Comparison of ENCODE assay signal across 19 mouse cellular contexts in genomic region chr11:115421972-115422371, GRCm38 (mm10). TPM values are rescaled to one million over a fixed set of nuclear protein-coding genes. Genes with fewer than 3 reads are reported as not detected.
DNase-seq lines count a peak whose midpoint lies in the region; ATAC-seq and TF ChIP-seq lines count a peak whose summit lies in the region.
"Had no signal": no experiment of that assay in that cellular context is flagged by ENCODE, and none has a peak within 500 bp of the region (broad histone marks: within the 10 kb centered on the region; RNA-seq: fewer than 3 reads in every experiment).

No protein-coding gene starts in this region.

- H3K4me2 ChIP-seq in hindbrain, postnatal 0 days (ENCODE audit: low read depth, low read length) = peak overlapping the region; percentile 84; the same call in 1 of the 2 replicates
- no peak overlapping the region for H3K4me2 ChIP-seq in hindbrain, embryonic 16.5 days (ENCODE audit: low read length)
- H3K4me2 ChIP-seq in neural tube, embryonic 13.5 days = no peak overlapping the region; the same call in 1 of the 2 replicates

- H3K4me3 ChIP-seq in hindbrain, postnatal 0 days (ENCODE audit: low read length) = no peak overlapping the region
- H3K4me3 ChIP-seq in hindbrain, embryonic 16.5 days (ENCODE audit: low read length) = no peak overlapping the region
- no peak overlapping the region for H3K4me3 ChIP-seq in neural tube, embryonic 13.5 days
- H3K4me3 ChIP-seq in embryonic facial prominence, embryonic 10.5 days = peak overlapping the region; percentile 97; the same call in 1 of the 2 replicates

- no peak for DNase-seq in hindbrain, postnatal 0 days (ENCODE audit: low spot score)
- DNase-seq in neural tube, embryonic 10.5 days (ENCODE audit: extremely low spot score, low spot score) = no peak
- no peak for DNase-seq in embryonic facial prominence, embryonic 10.5 days (ENCODE audit: low spot score)
- peak; percentile 42 for DNase-seq in thymus, postnatal 25 days
- no peak for DNase-seq in kidney, adult 9 months
- DNase-seq: adrenal gland, adult 8-10 months; kidney, adult 11 months; kidney, postnatal 25 days; layer of hippocampus, postnatal 36 days; retina, postnatal 1 day had no signal

- ATAC-seq in hindbrain, postnatal 0 days = no peak
- no peak for ATAC-seq in hindbrain, embryonic 16.5 days
- ATAC-seq in neural tube, embryonic 13.5 days (ENCODE audit: low read depth) = no peak

- H3K27ac ChIP-seq in hindbrain, postnatal 0 days = no peak overlapping the region
- H3K27ac ChIP-seq in hindbrain, embryonic 16.5 days (ENCODE audit: low read depth, low read length) = no peak overlapping the region
- no peak overlapping the region for H3K27ac ChIP-seq in neural tube, embryonic 13.5 days (replicated peaks)
- H3K27ac ChIP-seq in embryonic facial prominence, embryonic 10.5 days (replicated peaks) = no peak overlapping the region
- H3K27ac ChIP-seq: embryonic facial prominence, embryonic 13.5 days; forebrain, embryonic 10.5 days; lung, embryonic 15.5 days; stomach, embryonic 15.5 days had no signal

- H3K36me3 ChIP-seq in hindbrain, postnatal 0 days (ENCODE audit: insufficient read depth, low read length) = peaks cover 21% of the 10 kb centered on the region
- no peaks in the 10 kb centered on the region for H3K36me3 ChIP-seq in hindbrain, embryonic 16.5 days (ENCODE audit: control insufficient read depth, insufficient read depth, low read length)
- peaks cover 55% of the 10 kb centered on the region for H3K36me3 ChIP-seq in neural tube, embryonic 13.5 days
- peaks cover 53% of the 10 kb centered on the region for H3K36me3 ChIP-seq in embryonic facial prominence, embryonic 10.5 days (replicated peaks)

- 94% methylated on average over 16 of the region's 16 CpGs for WGBS in hindbrain, postnatal 0 days
- 93% methylated on average over 16 of the region's 16 CpGs for WGBS in hindbrain, embryonic 16.5 days
- WGBS in neural tube, embryonic 13.5 days = 92% methylated on average over 16 of the region's 16 CpGs
- 91% methylated on average over 16 of the region's 16 CpGs for WGBS in embryonic facial prominence, embryonic 10.5 days

- no peak for TF ChIP-seq CTCF in hindbrain, postnatal 0 days (IDR thresholded peaks at IDR 0.05; ENCODE audit: low read depth)

- H3K9me3 ChIP-seq in hindbrain, postnatal 0 days (ENCODE audit: low read length) = no peaks in the 10 kb centered on the region
- no peaks in the 10 kb centered on the region for H3K9me3 ChIP-seq in hindbrain, embryonic 16.5 days (ENCODE audit: control insufficient read depth, low read length)
- H3K9me3 ChIP-seq in neural tube, embryonic 13.5 days = no peaks in the 10 kb centered on the region
- H3K9me3 ChIP-seq in embryonic facial prominence, embryonic 10.5 days = no peaks in the 10 kb centered on the region
- H3K9me3 ChIP-seq: embryonic facial prominence, embryonic 13.5 days; forebrain, embryonic 10.5 days; lung, embryonic 15.5 days; stomach, embryonic 15.5 days had no signal

- H3K4me1 ChIP-seq in hindbrain, postnatal 0 days (ENCODE audit: insufficient read depth, low read length) = peaks cover 16% of the 10 kb centered on the region
- H3K4me1 ChIP-seq in hindbrain, embryonic 16.5 days (ENCODE audit: control insufficient read depth, insufficient read depth, low read depth, low read length) = peaks cover 23% of the 10 kb centered on the region
- peaks cover 40% of the 10 kb centered on the region for H3K4me1 ChIP-seq in neural tube, embryonic 13.5 days (replicated peaks)
- peaks cover 38% of the 10 kb centered on the region for H3K4me1 ChIP-seq in embryonic facial prominence, embryonic 10.5 days

- no peaks in the 10 kb centered on the region for H3K27me3 ChIP-seq in hindbrain, postnatal 0 days (ENCODE audit: insufficient read depth, low read length)
- H3K27me3 ChIP-seq in hindbrain, embryonic 16.5 days (replicated peaks; ENCODE audit: control insufficient read depth, insufficient read depth, low read length) = no peaks in the 10 kb centered on the region
- no peaks in the 10 kb centered on the region for H3K27me3 ChIP-seq in neural tube, embryonic 13.5 days
- no peaks in the 10 kb centered on the region for H3K27me3 ChIP-seq in embryonic facial prominence, embryonic 10.5 days (replicated peaks; ENCODE audit: low read depth, poor library complexity, severe bottlenecking)
- H3K27me3 ChIP-seq: embryonic facial prominence, embryonic 13.5 days; lung, embryonic 15.5 days; stomach, embryonic 15.5 days had no signal

- H3K9ac ChIP-seq in hindbrain, postnatal 0 days (replicated peaks; ENCODE audit: low read length) = no peak overlapping the region
- H3K9ac ChIP-seq in hindbrain, embryonic 16.5 days (ENCODE audit: low read depth, low read length) = no peak overlapping the region
- peak overlapping the region; percentile 45 for H3K9ac ChIP-seq in neural tube, embryonic 13.5 days
- H3K9ac ChIP-seq: lung, embryonic 15.5 days; stomach, embryonic 15.5 days had no signal

RNA-seq across cellular contexts. Expression of gene Kctd2, which starts 2.0 kb away (rescaled TPM):
- 19.0 and 21.0 TPM in 2 replicates for total RNA-seq in hindbrain, postnatal 0 days (2014; rRNA removed)
- 22.1 and 24.5 TPM in 2 replicates for polyA plus RNA-seq in hindbrain, postnatal 0 days (2015; fragmentation: Nextera tagmentation; extraction: Ambion mirVana)
- 5.7 and 10.2 TPM in 2 replicates for polyA plus RNA-seq in hindbrain, embryonic 16.5 days (2015; fragmentation: Nextera tagmentation; extraction: Ambion mirVana)
- polyA plus RNA-seq in neural tube, embryonic 13.5 days (2015; fragmentation: Nextera tagmentation; extraction: Ambion mirVana) = 22.9 and 23.5 TPM in 2 replicates
- 14.8 and 17.3 TPM in 2 replicates for polyA plus RNA-seq in embryonic facial prominence, embryonic 10.5 days (2016; fragmentation: Nextera tagmentation; extraction: Ambion mirVana)

RNA-seq across cellular contexts. Expression of gene Atp5h, which starts 2.2 kb away (rescaled TPM):
- 203 and 240 TPM in 2 replicates for total RNA-seq in hindbrain, postnatal 0 days (2014; rRNA removed)
- polyA plus RNA-seq in hindbrain, postnatal 0 days (2015; fragmentation: Nextera tagmentation; extraction: Ambion mirVana) = 1,097 and 1,122 TPM in 2 replicates
- 832 and 923 TPM in 2 replicates for polyA plus RNA-seq in hindbrain, embryonic 16.5 days (2015; fragmentation: Nextera tagmentation; extraction: Ambion mirVana)
- polyA plus RNA-seq in neural tube, embryonic 13.5 days (2015; fragmentation: Nextera tagmentation; extraction: Ambion mirVana) = 920 and 1,025 TPM in 2 replicates
- 880 and 890 TPM in 2 replicates for polyA plus RNA-seq in embryonic facial prominence, embryonic 10.5 days (2016; fragmentation: Nextera tagmentation; extraction: Ambion mirVana)

RNA-seq across cellular contexts. Expression of gene Trim80, which starts 18.4 kb away (rescaled TPM):
- total RNA-seq in hindbrain, postnatal 0 days (2014; rRNA removed) = not detected in 2 replicates
- polyA plus RNA-seq in hindbrain, postnatal 0 days (2015; fragmentation: Nextera tagmentation; extraction: Ambion mirVana) = 0.11 TPM in 1 of 2 replicates, not detected in the other
- polyA plus RNA-seq in hindbrain, embryonic 16.5 days (2015; fragmentation: Nextera tagmentation; extraction: Ambion mirVana) = 0.15 TPM in 1 of 2 replicates, not detected in the other
- not detected in 2 replicates for polyA plus RNA-seq in neural tube, embryonic 13.5 days (2015; fragmentation: Nextera tagmentation; extraction: Ambion mirVana)
- 0.15 TPM in 1 of 2 replicates, not detected in the other for polyA plus RNA-seq in embryonic facial prominence, embryonic 10.5 days (2016; fragmentation: Nextera tagmentation; extraction: Ambion mirVana)
- total RNA-seq: adrenal gland, adult 8-10 months; granulocyte monocyte progenitor cell, adult 5-6 weeks; heart, postnatal 25 days; layer of hippocampus, postnatal 36 days; megakaryocyte-erythroid progenitor cell, adult 5-6 weeks had no signal
- polyA plus RNA-seq: lung, embryonic 15.5 days had no signal

RNA-seq across cellular contexts. Expression of gene Mrpl58, which starts 18.4 kb away (rescaled TPM):
- total RNA-seq in hindbrain, postnatal 0 days (2014; rRNA removed) = 138 and 204 TPM in 2 replicates
- 205 and 210 TPM in 2 replicates for polyA plus RNA-seq in hindbrain, postnatal 0 days (2015; fragmentation: Nextera tagmentation; extraction: Ambion mirVana)
- 185 and 186 TPM in 2 replicates for polyA plus RNA-seq in hindbrain, embryonic 16.5 days (2015; fragmentation: Nextera tagmentation; extraction: Ambion mirVana)
- polyA plus RNA-seq in neural tube, embryonic 13.5 days (2015; fragmentation: Nextera tagmentation; extraction: Ambion mirVana) = 182 and 203 TPM in 2 replicates
- polyA plus RNA-seq in embryonic facial prominence, embryonic 10.5 days (2016; fragmentation: Nextera tagmentation; extraction: Ambion mirVana) = 221 and 228 TPM in 2 replicates

RNA-seq across cellular contexts. Expression of gene Cdr2l, which starts 40.3 kb away (rescaled TPM):
- 70.8 and 72.3 TPM in 2 replicates for total RNA-seq in hindbrain, postnatal 0 days (2014; rRNA removed)
- polyA plus RNA-seq in hindbrain, postnatal 0 days (2015; fragmentation: Nextera tagmentation; extraction: Ambion mirVana) = 17.7 and 18.8 TPM in 2 replicates
- 16.1 and 18.0 TPM in 2 replicates for polyA plus RNA-seq in hindbrain, embryonic 16.5 days (2015; fragmentation: Nextera tagmentation; extraction: Ambion mirVana)
- polyA plus RNA-seq in neural tube, embryonic 13.5 days (2015; fragmentation: Nextera tagmentation; extraction: Ambion mirVana) = 23.7 and 24.1 TPM in 2 replicates
- polyA plus RNA-seq in embryonic facial prominence, embryonic 10.5 days (2016; fragmentation: Nextera tagmentation; extraction: Ambion mirVana) = 15.6 and 16.4 TPM in 2 replicates
- total RNA-seq: megakaryocyte-erythroid progenitor cell, adult 5-6 weeks had no signal
